Mouse (Mus musculus): ENCODE data around the gene Pmel. TPM values are rescaled to one million over a fixed set of nuclear protein-coding genes. Genes with fewer than 3 reads are reported as not detected.
"Not testable (repeated sequence)": the region's sequence is repeated elsewhere in the genome, so short reads cannot be mapped to it uniquely, and the experiment has no call there.

Gene Pmel
- total RNA-seq, 4 experiments from 2014 or later, result 0.25 TPM; not detected in 3

GRCm38 (mm10) chr10:128700712-128701111 is 3.3 kb upstream of the Pmel start:
- no peak for DNase-seq (ENCODE audit: low spot score in 2 of 2)

DNA sequence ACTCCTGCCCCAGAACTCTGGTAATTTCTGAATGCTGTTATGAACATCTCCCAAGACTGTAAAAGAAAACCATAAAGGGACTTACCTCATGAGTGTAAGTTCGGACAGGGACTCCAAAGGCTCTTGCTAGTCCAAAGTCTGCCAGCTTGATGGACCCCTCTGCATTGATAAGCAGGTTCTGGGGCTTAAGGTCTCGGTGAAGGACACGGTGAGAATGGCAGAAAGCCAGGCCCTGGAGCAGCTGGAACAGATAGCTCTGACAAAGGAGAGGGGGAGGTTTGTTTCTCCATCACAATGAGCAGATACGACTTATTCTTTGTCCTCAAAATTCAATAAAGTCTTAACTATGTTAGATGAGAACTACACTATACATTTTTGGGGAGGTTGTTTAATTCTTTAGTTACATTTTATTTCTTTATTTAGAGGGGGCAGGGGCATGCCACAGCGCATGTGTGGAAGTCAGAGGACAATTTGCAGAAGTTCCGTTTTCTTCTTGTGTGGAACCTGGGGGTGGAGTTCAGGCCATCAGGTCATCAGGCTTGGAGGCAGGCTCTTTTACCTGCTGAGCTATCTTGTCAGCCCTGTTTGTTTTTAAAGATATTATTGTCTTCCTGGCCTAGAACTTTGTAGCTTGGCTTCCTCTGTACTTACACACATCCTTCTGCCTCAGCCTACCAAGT is 1.5 kb upstream of the Pmel start:
- no peak for DNase-seq (ENCODE audit: low spot score in 2 of 2)

GRCm38 (mm10) chr10:128704491-128705316 is 709 bp downstream of the Pmel start, which contains the start of gene Cdk2:
TSS of gene Cdk2 (minus strand) at chr10:128705031.
- peak; percentile 86 to 91 for DNase-seq (ENCODE audit: low spot score in 2 of 2)

- DNase-seq (ENCODE audit: low spot score in 2 of 2), result no peak
These were observed 1.3 kb downstream of the Pmel start for GRCm38 (mm10) chr10:128705317-128705693.

GRCm38 (mm10) chr10:128711318-128711717 is 7.3 kb downstream of the Pmel start:
- DNase-seq (ENCODE audit: low spot score in 2 of 2), result not testable (repeated sequence)

- DNase-seq (ENCODE audit: low spot score in 2 of 2), result no peak
These were observed 11.9 kb downstream of the Pmel start for GRCm38 (mm10) chr10:128715559-128716537.

DNA sequence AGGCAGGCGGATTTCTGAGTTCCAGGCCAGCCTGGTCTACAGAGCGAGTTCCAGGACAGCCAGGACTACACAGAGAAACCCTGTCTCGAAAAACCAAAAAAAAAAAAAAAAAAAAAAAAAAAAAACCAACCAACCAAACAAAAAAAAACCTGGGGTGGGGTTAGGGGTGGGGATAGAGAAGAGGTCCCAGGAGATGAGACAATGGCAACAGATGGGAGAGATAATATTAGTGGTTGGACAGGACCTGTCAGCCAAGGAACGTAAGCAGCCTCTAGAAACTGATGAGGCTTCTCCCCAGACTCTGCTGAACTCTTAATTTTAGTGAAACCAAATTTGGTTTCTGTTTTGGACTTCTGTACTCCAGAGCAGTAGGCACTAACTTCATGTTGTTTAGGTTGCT is 21.5 kb downstream of the Pmel start:
- DNase-seq (ENCODE audit: low spot score in 2 of 2), result not testable (repeated sequence)

GRCm38 (mm10) chr10:128728059-128728458 is 24.1 kb downstream of the Pmel start:
- no peak for DNase-seq (ENCODE audit: low spot score in 2 of 2)

- peak; percentile 37 to 60 for DNase-seq (ENCODE audit: low spot score in 2 of 2)
These were observed 27.0 kb downstream of the Pmel start for GRCm38 (mm10) chr10:128731002-128731433.

DNA sequence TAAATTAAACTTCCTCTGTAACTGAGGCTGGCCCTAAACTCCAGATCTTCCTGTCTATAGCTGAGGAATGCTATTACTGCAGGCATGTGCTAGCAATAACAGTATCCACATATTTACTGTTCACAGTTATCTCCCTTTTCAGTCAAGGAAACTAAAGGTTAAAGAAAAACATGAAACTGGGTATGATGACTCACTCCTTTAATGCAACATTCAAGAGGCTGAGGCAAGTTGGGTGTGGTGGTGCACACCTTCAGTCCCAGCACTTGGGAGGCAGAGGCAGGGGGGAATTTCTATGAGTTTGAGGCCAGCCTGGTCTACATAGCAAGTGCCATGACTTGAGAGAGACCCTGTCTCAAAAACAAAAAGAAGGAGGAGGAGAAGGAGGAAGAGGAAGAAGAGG is 28.0 kb downstream of the Pmel start:
- no peak for DNase-seq (ENCODE audit: low spot score in 2 of 2)

- no peak for DNase-seq (ENCODE audit: low spot score in 2 of 2)
These were observed 33.4 kb downstream of the Pmel start for GRCm38 (mm10) chr10:128737435-128737834.

DNA sequence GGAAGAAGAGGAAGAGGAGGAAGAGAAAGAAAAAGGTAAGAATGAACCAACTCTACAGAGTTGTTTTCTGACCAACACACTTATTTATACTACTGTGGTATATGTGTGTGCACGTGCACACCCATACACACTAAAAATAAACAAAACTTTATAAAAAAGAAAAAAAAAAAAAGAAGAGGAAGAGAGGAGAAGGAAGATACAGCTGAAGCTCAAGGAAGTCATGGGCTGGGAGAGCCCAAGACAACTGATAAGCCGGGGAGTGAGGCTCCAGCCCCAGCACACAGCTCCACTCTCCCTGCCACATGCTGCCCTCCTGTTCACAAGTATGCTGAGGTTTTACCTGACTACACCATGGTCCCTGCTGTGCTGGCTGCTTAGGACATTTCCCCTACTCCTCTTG is 36.3 kb downstream of the Pmel start:
- no peak for DNase-seq (ENCODE audit: low spot score in 2 of 2)

GRCm38 (mm10) chr10:128742616-128743015 is 38.6 kb downstream of the Pmel start:
- no peak for DNase-seq (ENCODE audit: low spot score in 2 of 2)

DNA sequence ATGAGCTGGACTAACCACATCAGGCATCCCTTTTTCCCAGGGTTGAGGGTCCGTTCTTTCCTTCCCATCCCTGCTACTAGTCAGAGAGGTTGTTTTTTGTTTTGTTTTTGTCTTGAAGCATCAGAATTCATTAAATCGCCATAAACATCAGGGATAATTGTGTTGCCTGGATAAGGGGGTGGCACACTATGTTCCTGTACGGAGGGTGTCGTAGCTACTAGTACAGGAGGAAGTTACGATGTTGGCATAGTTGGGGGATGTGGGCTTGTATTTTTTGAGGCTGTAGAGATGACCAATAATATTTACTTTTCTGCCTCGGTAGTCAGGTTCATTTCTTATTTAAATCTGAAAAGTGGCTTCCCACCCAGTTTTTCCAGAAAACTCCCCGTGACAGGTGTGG is 39.2 kb downstream of the Pmel start:
- DNase-seq (ENCODE audit: low spot score in 2 of 2), result no peak

GRCm38 (mm10) chr10:128743791-128744191 is 39.8 kb downstream of the Pmel start:
- peak; percentile 22 to 47 for DNase-seq (ENCODE audit: low spot score in 2 of 2)

DNA sequence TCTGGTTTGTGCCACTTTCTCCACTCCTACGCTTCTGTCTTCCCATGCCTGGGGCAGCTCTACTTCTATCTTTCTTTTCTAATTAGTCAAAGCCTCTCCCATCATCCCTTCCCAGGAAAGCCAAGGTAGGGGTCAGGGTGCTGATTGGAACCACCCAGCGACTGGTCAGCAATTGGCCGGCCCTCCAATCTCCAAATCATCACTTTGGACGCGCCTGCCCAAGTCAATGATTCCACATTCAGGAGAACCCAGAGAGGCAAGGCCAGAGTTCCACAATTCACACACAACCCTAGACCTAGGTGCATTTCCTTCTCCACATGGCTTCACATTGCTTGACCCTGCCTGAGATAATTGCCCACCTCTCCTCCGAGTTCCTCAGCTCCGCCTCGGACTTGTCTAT is 40.2 kb downstream of the Pmel start:
- DNase-seq (ENCODE audit: low spot score in 2 of 2), result peak in 1 of 2 experiments; percentile 7

DNA sequence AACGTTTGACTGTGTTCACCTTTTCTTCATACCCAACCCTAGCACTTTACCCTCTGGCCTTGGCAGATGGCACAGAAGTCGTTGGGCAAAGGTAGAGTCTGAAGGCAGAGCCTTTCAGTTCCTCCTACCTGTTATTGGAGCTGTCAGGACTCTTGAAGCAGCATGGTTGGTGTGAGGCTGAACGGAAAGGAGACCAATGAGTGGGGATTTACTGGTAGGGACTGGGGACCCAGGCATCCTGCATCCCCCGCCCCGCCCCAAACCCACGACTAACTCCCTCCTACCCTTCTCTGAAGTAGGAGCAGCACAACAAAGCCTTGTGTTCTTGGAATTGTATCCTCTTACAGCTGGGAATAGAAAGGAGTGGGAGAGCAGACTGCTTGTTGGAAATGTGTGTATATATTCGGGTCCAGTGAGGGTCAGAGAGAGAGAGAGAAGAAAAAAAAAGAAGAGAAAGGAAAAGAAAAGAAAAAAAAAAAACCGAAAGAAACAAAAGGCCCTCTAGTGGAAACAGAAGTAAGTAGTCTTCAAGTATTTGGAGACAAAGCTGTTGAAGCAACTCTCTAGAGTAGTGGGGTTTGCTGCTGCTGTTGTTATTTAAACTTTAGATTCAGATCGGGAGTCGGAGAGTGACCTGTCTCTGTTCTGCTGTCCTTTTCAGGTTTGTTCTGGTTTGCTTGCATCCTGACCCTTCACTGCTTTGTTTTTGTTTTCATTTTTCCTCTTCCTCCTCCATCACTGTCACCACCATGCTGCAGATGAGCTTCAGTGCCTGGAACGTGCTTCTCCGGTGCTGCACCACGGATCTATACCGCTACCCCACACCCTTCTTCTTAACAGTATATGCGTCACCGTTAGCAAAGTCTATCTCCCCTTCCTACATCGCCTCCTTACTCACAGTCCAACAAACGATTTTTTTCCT is 40.9 kb downstream of the Pmel start, which contains the start of gene Dgka:
Gene Dgka (minus strand): TSS at position 176 of the 922 bp plus-strand sequence.
- DNase-seq (ENCODE audit: low spot score in 2 of 2), result no peak

GRCm38 (mm10) chr10:128745946-128746613 is 42.1 kb downstream of the Pmel start:
- no peak for DNase-seq (ENCODE audit: low spot score in 2 of 2)

DNA sequence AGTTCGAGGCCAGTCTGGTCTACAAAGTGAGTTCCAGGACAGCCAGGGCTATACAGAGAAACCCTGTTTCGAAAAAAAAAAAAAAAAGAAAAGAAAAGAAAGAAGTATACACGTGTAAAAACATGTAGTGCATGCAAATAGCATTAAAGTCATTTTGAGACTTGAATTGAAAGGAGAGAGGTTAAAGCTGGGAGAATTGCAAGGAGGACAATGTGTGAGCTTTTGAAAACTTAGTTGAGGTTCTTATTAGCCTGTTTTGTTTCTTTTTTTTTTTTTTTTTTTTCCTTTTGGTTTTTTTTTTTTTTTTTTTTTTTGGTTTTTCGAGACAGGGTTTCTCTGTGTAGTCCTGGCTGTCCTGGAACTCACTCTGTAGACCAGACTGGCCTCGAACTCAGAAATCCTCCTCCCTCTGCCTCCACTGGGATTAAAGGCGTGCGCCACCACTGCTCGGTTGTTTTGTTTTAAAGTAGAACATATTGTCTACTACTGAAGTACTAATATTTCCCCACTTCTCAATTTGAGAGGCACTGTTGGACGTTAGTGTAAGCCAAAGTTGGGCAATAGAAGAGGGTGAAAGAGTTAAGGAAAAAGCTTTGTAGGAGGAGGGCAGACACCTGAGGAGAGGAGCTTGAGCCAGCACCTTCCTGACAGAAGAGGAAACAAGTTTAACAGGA is 43.1 kb downstream of the Pmel start:
- no peak for DNase-seq (ENCODE audit: low spot score in 2 of 2)
